Mouse (Mus musculus): ENCODE measurements around the gene Zfp36l2. TPM values are rescaled to one million over a fixed set of nuclear protein-coding genes. Genes with fewer than 3 reads are reported as not detected.
"Not testable (repeated sequence)": the region's sequence is repeated elsewhere in the genome, so short reads cannot be mapped to it uniquely, and the experiment has no call there.

Gene Zfp36l2
- polyA plus RNA-seq (2014; fragmentation: Nextera tagmentation; extraction: Ambion mirVana), result 31.2 and 33.2 TPM in 2 replicates

DNA sequence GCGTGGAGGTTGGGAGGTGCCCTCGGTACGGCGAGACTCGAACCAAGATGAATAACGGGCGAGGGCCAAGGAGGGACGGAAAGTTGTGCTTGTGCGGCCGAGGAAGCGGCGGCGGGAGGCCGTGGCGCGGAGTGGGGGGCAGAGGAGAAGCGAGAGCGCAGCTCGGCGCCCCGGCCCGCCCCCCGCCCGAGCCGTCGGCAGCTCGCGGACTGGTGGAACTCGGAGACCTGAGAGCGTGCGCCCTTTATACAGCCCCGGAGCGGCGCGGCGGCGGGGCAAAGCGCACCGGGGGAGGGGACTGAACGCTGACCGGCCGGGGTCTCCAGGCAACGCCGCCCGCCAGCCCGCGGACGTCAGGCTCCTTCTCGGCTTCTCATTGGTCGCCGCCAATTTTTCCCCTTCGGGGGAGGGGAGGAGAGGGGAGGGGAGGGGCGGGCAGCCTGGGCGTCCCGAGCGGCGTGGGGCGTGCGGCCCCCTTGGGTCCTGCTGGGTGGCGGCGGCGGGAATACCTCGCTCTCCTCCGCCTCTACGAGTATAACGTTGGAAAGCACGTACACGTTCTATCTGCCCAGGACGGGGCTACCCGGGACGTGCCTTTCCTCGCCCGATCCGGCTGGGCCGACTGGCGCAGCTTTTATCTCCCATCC lies at the start of gene Zfp36l2:
TSS of gene Zfp36l2 (minus strand) at position 221 of the 647 bp plus-strand sequence.
- ATAC-seq (ENCODE audit: insufficient number of reproducible peaks, insufficient read depth, low FRiP score, low read depth), result peak; percentile 88

GRCm38 (mm10) chr17:84236781-84237557 lies 49.2 kb upstream of the Zfp36l2 start:
- no peaks in the 10 kb centered on the region for H3K9me3 ChIP-seq (ENCODE audit: control insufficient read depth, low read depth, low read length)
- no peak for ATAC-seq (ENCODE audit: insufficient number of reproducible peaks, insufficient read depth, low FRiP score, low read depth)
- H3K4me1 ChIP-seq (ENCODE audit: control insufficient read depth, insufficient read depth, low read length), result no peaks in the 10 kb centered on the region
- 80% methylated on average over 7 of the region's 7 CpGs for WGBS
- no peak overlapping the region for H3K9ac ChIP-seq (replicated peaks; ENCODE audit: low read depth, low read length)
- no peak overlapping the region for H3K4me3 ChIP-seq (ENCODE audit: low read depth, low read length)
- no peaks in the 10 kb centered on the region for H3K27me3 ChIP-seq (ENCODE audit: control insufficient read depth, insufficient read depth, low read length)
- no peaks in the 10 kb centered on the region for H3K36me3 ChIP-seq (ENCODE audit: control insufficient read depth, insufficient read depth, low read length)
- no peak overlapping the region for H3K4me2 ChIP-seq (replicated peaks; ENCODE audit: low read depth, low read length)
- no peak overlapping the region for H3K27ac ChIP-seq (ENCODE audit: low read length)

More for the DNA sequence above, at the start of gene Zfp36l2:
- 0% methylated on average over 65 of the region's 76 CpGs for WGBS
- Histone ChIP-seq H3K27me3 (ENCODE audit: control insufficient read depth, insufficient read depth, low read length) (no peaks in the 10 kb centered on the region), H3K27ac (ENCODE audit: low read length) (peak within 1 kb of the TSS; percentile 99), H3K4me3 (ENCODE audit: low read depth, low read length) (peak within 1 kb of the TSS; percentile 93), H3K9me3 (ENCODE audit: control insufficient read depth, low read depth, low read length) (no peaks in the 10 kb centered on the region), H3K4me2 (replicated peaks; ENCODE audit: low read depth, low read length) (peak within 1 kb of the TSS; percentile 85), H3K4me1 (ENCODE audit: control insufficient read depth, insufficient read depth, low read length) (peaks cover 16% of the 10 kb centered on the region), H3K9ac (replicated peaks; ENCODE audit: low read depth, low read length) (peak within 1 kb of the TSS; percentile 98), H3K36me3 (ENCODE audit: control insufficient read depth, insufficient read depth, low read length) (peaks cover 13% of the 10 kb centered on the region; the same call in 1 of the 2 replicates)

DNA sequence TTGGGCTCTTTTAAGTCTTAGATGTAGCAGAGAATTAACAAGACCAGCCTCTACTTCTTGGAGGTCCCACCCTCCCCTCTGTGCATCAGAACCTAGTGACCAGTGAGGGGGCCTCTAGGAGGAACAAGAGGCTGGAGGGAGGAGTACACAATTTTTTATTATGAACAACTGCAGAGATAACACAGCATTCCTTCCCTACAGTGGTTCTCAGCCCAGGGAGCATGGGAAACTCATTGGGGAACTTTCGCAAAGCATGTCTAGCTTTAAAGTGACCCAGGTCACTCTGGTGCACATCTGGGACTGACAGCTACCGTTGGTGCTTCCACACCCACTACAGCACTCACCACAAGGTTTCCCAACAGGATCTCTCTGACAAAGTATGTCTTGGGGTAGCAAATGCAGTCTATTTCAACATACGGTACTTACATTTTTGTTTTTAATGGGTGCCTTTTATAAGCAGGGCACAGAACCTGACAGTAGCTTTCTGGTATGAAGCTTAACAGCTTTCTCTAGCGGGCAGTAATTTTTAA lies 47.7 kb upstream of the Zfp36l2 start:
- Histone ChIP-seq H3K9ac (replicated peaks; ENCODE audit: low read depth, low read length) (no peak overlapping the region), H3K4me3 (ENCODE audit: low read depth, low read length) (no peak overlapping the region), H3K4me1 (ENCODE audit: control insufficient read depth, insufficient read depth, low read length) (no peaks in the 10 kb centered on the region), H3K9me3 (ENCODE audit: control insufficient read depth, low read depth, low read length) (no peaks in the 10 kb centered on the region), H3K4me2 (replicated peaks; ENCODE audit: low read depth, low read length) (no peak overlapping the region), H3K27ac (ENCODE audit: low read length) (no peak overlapping the region), H3K36me3 (ENCODE audit: control insufficient read depth, insufficient read depth, low read length) (no peaks in the 10 kb centered on the region), H3K27me3 (ENCODE audit: control insufficient read depth, insufficient read depth, low read length) (no peaks in the 10 kb centered on the region)
- no peak for ATAC-seq (ENCODE audit: insufficient number of reproducible peaks, insufficient read depth, low FRiP score, low read depth)
- 79% methylated on average over 4 of the region's 4 CpGs for WGBS

- not testable (repeated sequence) for ATAC-seq (ENCODE audit: insufficient number of reproducible peaks, insufficient read depth, low FRiP score, low read depth); H3K9ac ChIP-seq (replicated peaks; ENCODE audit: low read depth, low read length); H3K4me2 ChIP-seq (replicated peaks; ENCODE audit: low read depth, low read length); H3K9me3 ChIP-seq (ENCODE audit: control insufficient read depth, low read depth, low read length); H3K4me3 ChIP-seq (ENCODE audit: low read depth, low read length); H3K4me1 ChIP-seq (ENCODE audit: control insufficient read depth, insufficient read depth, low read length); H3K27ac ChIP-seq (ENCODE audit: low read length); H3K36me3 ChIP-seq (ENCODE audit: control insufficient read depth, insufficient read depth, low read length); H3K27me3 ChIP-seq (ENCODE audit: control insufficient read depth, insufficient read depth, low read length)
- 100% methylated on average over 2 of the region's 4 CpGs for WGBS
Measured at GRCm38 (mm10) chr17:84234785-84235184, 47.0 kb upstream of the Zfp36l2 start.

GRCm38 (mm10) chr17:84233758-84234157 lies 46.0 kb upstream of the Zfp36l2 start:
- no peak for ATAC-seq (ENCODE audit: insufficient number of reproducible peaks, insufficient read depth, low FRiP score, low read depth)
- Histone ChIP-seq H3K27ac (ENCODE audit: low read length) (no peak overlapping the region), H3K9me3 (ENCODE audit: control insufficient read depth, low read depth, low read length) (no peaks in the 10 kb centered on the region), H3K36me3 (ENCODE audit: control insufficient read depth, insufficient read depth, low read length) (peaks cover 5% of the 10 kb centered on the region; the same call in 1 of the 2 replicates), H3K4me2 (replicated peaks; ENCODE audit: low read depth, low read length) (no peak overlapping the region), H3K9ac (replicated peaks; ENCODE audit: low read depth, low read length) (no peak overlapping the region), H3K4me1 (ENCODE audit: control insufficient read depth, insufficient read depth, low read length) (no peaks in the 10 kb centered on the region), H3K4me3 (ENCODE audit: low read depth, low read length) (no peak overlapping the region), H3K27me3 (ENCODE audit: control insufficient read depth, insufficient read depth, low read length) (no peaks in the 10 kb centered on the region)
- 90% methylated on average over 2 of the region's 2 CpGs for WGBS

GRCm38 (mm10) chr17:84231361-84231760 lies 43.6 kb upstream of the Zfp36l2 start:
- Histone ChIP-seq H3K9me3 (ENCODE audit: control insufficient read depth, low read depth, low read length) (no peaks in the 10 kb centered on the region), H3K27ac (ENCODE audit: low read length) (no peak overlapping the region), H3K27me3 (ENCODE audit: control insufficient read depth, insufficient read depth, low read length) (no peaks in the 10 kb centered on the region), H3K4me2 (replicated peaks; ENCODE audit: low read depth, low read length) (no peak overlapping the region), H3K4me1 (ENCODE audit: control insufficient read depth, insufficient read depth, low read length) (no peaks in the 10 kb centered on the region), H3K36me3 (ENCODE audit: control insufficient read depth, insufficient read depth, low read length) (peaks cover 15% of the 10 kb centered on the region), H3K4me3 (ENCODE audit: low read depth, low read length) (no peak overlapping the region), H3K9ac (replicated peaks; ENCODE audit: low read depth, low read length) (no peak overlapping the region)
- WGBS, result 80% methylated on average over 2 of the region's 2 CpGs
- no peak for ATAC-seq (ENCODE audit: insufficient number of reproducible peaks, insufficient read depth, low FRiP score, low read depth)

DNA sequence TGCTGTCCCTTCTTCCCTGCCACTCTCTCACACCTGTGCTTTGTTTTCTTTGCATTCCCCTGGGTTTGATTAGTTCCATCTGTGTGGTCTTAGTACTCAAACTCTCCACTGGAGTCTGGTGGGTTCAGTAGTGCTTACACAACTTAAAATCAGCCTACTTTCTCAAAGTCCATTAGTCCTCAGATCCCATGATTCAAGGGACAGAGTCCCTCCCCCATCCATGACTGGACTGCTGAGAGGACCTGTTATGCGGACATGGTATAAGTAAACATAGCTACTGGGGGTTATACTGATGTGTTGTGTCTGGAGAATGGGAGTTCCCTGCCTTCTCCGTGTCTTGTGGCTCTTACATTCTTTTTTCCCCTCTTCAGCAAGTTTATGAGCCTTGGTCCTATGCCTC lies 40.5 kb upstream of the Zfp36l2 start:
- Histone ChIP-seq H3K4me1 (ENCODE audit: control insufficient read depth, insufficient read depth, low read length) (no peaks in the 10 kb centered on the region), H3K9ac (replicated peaks; ENCODE audit: low read depth, low read length) (no peak overlapping the region), H3K9me3 (ENCODE audit: control insufficient read depth, low read depth, low read length) (no peaks in the 10 kb centered on the region), H3K4me3 (ENCODE audit: low read depth, low read length) (no peak overlapping the region), H3K27me3 (ENCODE audit: control insufficient read depth, insufficient read depth, low read length) (no peaks in the 10 kb centered on the region), H3K4me2 (replicated peaks; ENCODE audit: low read depth, low read length) (no peak overlapping the region), H3K36me3 (ENCODE audit: control insufficient read depth, insufficient read depth, low read length) (peaks cover 15% of the 10 kb centered on the region), H3K27ac (ENCODE audit: low read length) (no peak overlapping the region)
- WGBS, result 48% methylated on average over 2 of the region's 2 CpGs
- ATAC-seq (ENCODE audit: insufficient number of reproducible peaks, insufficient read depth, low FRiP score, low read depth), result no peak

GRCm38 (mm10) chr17:84226681-84227080 lies 38.9 kb upstream of the Zfp36l2 start:
- Histone ChIP-seq H3K27ac (ENCODE audit: low read length) (no peak overlapping the region), H3K4me1 (ENCODE audit: control insufficient read depth, insufficient read depth, low read length) (no peaks in the 10 kb centered on the region), H3K9ac (replicated peaks; ENCODE audit: low read depth, low read length) (no peak overlapping the region), H3K27me3 (ENCODE audit: control insufficient read depth, insufficient read depth, low read length) (no peaks in the 10 kb centered on the region), H3K9me3 (ENCODE audit: control insufficient read depth, low read depth, low read length) (no peaks in the 10 kb centered on the region), H3K4me3 (ENCODE audit: low read depth, low read length) (no peak overlapping the region), H3K4me2 (replicated peaks; ENCODE audit: low read depth, low read length) (no peak overlapping the region), H3K36me3 (ENCODE audit: control insufficient read depth, insufficient read depth, low read length) (peaks cover 21% of the 10 kb centered on the region)
- WGBS, result 63% methylated on average over 6 of the region's 6 CpGs
- ATAC-seq (ENCODE audit: insufficient number of reproducible peaks, insufficient read depth, low FRiP score, low read depth), result no peak
